Mouse (Mus musculus) T-helper 17 cell (primary cell): ENCODE measurements around the gene Blm.

ENCODE experiments used
- in situ Hi-C, 2 experiments: fragments of 300-600 bp; cut with MboI, MseI; formaldehyde crosslinking; loops; 1 replicate in 1 of 2; 2 replicates in 1 of 2; pipeline ENCODE4 v1.15.1; 2025; ENCODE audit warnings: high pct_unique_total_duplicates in 2 of 2

Gene Blm

DNA sequence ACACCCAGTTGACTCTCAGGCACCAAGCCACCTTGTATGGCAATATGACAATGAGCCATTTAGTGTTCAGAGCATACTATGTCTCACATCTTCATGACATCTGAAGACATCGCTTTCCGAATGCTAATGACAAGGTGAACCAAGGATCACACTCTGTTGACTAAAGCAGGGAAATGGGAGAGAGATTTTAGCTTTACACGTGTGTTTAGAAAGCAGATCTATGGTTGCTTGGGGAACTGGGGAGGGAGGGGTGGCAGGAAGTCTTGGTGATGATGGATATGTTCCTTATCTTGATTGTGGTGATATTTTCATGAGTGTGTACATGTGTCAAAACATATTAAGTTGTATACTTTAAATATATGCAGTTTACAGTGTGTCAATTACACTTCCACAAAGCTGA is 128.7 kb downstream of the Blm start:
- in situ Hi-C loops = loop anchor here in 1 of 2 experiments (10.0 kb wide), 1 partner anchor 1541 kb away; no protein-coding TSS in a partner anchor

DNA sequence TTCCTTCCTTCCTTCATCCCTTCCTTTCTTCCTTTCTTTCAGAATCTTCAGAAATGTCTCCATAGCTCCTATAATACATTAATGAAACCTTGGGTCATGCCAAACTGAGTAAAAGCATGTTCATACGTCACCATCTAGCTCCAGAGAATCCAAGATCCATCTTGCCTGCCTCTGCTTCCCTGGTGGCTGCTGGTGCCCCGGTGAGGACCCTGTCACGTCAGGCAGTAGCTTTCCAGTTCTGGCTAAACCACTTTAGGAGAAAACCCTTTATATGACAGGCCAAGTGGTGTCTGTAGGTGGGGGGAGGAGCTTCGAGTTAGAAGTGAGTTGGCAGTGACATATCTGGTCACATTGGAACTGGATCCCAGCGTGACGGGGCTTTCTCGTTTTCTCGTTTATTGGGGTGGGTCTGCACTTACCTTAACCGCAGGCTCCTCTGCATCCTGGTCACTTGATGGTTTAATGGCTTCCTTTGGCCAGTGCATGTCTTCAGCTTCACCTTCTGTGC is 129.7 kb downstream of the Blm start, which contains the start of gene Furin:
Gene Furin (minus strand): TSS at position 249 of the 508 bp plus-strand sequence.
- in situ Hi-C loops = loop anchor here in 1 of 2 experiments (10.0 kb wide), 1 partner anchor 1540 kb away; no protein-coding TSS in a partner anchor
